Mouse (Mus musculus) adrenal gland, adult 8-10 months (tissue): Measurements from ENCODE around the gene Ovgp1. TPM values are rescaled to one million over a fixed set of nuclear protein-coding genes. Genes with fewer than 3 reads are reported as not detected.
A peak's percentile ranks its signal among the peaks of the same experiment; 100 is the strongest.
"Not testable (repeated sequence)": the region's sequence is repeated elsewhere in the genome, so short reads cannot be mapped to it uniquely, and the experiment has no call there.

Experiments used
- DNase-seq: peaks from one replicate; pipeline ENCODE4 v3.0.0; 2022
- total RNA-seq, 4 experiments: library from RNA; stranded (reverse); gene quantifications; 2 replicates each; pipeline ENCODE4 v1.2.4; 2022

Gene Ovgp1
- 1 to 10 TPM in 3 of 4 experiments, under 1 TPM in 1; 0.93 to 2.4 (median 1.6) TPM for total RNA-seq

DNA sequence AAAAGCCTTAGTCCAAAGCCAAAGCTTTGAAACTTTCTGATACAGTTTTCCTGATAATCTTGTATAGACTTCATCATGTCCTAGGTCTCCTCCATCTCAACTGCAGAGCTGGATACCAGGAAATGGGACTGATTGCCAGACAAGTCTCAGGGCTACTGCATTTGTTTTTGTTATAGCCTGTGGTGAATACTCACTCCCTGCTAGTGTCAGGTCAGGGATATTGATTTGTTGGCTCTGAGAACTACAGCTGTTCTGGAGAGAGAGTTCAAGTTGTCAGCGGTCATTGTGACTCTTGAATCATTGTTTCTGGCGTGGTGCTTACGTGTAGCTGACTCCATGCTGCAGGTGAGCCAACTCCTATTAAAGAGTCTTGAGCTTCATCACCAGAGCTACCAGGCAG is at the start of gene Ovgp1:
TSS of gene Ovgp1 (plus strand) at position 301 of the 400 bp plus-strand sequence.
- DNase-seq = no peak

DNA sequence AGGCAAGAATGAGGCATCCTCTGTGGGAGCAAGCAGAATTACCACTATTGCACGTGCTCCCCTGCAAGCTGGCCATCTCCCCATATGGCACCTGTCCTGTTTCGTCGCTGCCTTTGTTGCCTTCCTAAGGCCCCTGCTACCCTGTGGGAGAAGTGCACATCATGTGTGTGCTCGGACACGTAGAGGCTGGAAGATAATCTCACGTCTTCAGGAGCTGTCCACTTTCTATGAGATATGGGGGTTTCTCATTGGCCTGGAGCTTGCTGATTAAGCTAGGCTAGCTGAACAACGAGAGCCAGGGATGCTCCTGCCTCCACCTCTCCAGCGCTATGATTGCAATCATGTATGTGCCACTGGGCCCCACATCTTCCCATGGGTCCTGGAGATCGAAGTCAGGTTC is 48.9 kb upstream of the Ovgp1 start:
- no peak for DNase-seq

- no peak for DNase-seq
These were observed 45.8 kb upstream of the Ovgp1 start for GRCm38 (mm10) chr3:105927561-105928194.

- no peak for DNase-seq
These were observed 45.3 kb upstream of the Ovgp1 start for GRCm38 (mm10) chr3:105928195-105928569.

DNA sequence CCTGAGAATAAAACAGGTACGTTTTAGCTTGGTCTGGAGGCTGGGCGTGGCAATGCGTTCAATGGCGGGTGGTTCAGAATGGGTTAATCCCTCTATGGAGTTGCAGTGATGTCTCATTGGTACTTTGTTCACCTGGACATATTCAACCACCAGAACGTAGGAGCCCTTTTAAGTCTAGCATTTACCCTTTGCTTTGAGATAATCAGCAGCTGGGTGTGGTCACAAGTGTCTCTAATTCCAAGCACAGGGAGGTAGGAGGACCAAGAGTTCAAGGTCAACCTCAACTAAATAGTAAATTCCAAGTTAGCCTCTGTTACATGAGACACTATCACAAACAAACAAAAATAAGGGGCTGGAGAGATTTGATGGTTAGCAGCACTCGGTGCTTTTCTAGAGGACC is 44.7 kb upstream of the Ovgp1 start:
- no peak for DNase-seq

- DNase-seq = no peak
These were observed 43.7 kb upstream of the Ovgp1 start for GRCm38 (mm10) chr3:105929821-105930220.

- DNase-seq = no peak
These were observed 42.4 kb upstream of the Ovgp1 start for GRCm38 (mm10) chr3:105931095-105931494.

- DNase-seq = no peak
These were observed 41.1 kb upstream of the Ovgp1 start, which contains the start of gene I830077J02Rik for GRCm38 (mm10) chr3:105932240-105933071. I830077J02Rik (minus strand) TSS chr3:105932664.

DNA sequence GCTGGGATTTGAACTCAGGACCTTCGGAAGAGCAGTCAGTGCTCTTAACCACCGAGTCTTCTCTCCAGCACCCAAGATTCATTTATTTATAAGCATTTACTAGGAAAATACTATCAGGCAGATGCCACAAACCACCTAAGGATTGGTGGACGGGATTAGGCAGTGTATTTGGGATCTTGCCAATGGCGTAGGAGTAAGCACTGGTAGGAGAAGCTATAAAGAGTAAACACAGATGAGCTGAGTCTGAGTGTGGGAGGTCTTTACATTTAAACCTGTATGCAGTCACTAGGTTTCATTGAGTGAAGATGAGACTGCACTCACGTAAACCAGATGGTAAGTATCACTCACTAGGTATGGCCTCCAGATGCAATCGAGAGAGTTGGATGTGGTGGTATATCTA is 39.6 kb upstream of the Ovgp1 start:
- no peak for DNase-seq

GRCm38 (mm10) chr3:105935033-105935432 is 38.5 kb upstream of the Ovgp1 start:
- peak; percentile 24 for DNase-seq

DNA sequence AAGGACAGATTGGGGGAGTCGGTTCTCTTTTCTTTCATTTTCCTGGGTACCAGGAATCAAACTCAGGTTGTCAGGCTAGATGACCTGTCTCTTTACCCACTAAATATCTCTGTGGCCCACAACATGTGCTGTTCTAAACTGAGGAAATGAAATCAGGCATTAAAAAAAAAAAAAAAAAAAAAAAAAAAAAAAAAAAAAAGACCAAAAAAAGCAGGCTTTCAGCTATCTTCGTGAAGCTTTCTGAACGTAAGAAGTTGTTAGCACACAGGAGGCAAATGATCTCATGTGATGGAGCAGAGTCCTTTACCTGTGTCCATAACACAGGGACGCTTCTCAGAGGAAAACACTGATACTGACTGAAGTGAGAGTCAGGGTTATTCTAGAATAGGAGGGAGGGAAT is 37.4 kb upstream of the Ovgp1 start:
- no peak for DNase-seq

GRCm38 (mm10) chr3:105951348-105951747 is 22.2 kb upstream of the Ovgp1 start:
- no peak for DNase-seq

- no peak for DNase-seq
These were observed 16.3 kb upstream of the Ovgp1 start for GRCm38 (mm10) chr3:105957235-105957634.

- no peak for DNase-seq
These were observed 15.3 kb upstream of the Ovgp1 start for GRCm38 (mm10) chr3:105958204-105958603.

DNA sequence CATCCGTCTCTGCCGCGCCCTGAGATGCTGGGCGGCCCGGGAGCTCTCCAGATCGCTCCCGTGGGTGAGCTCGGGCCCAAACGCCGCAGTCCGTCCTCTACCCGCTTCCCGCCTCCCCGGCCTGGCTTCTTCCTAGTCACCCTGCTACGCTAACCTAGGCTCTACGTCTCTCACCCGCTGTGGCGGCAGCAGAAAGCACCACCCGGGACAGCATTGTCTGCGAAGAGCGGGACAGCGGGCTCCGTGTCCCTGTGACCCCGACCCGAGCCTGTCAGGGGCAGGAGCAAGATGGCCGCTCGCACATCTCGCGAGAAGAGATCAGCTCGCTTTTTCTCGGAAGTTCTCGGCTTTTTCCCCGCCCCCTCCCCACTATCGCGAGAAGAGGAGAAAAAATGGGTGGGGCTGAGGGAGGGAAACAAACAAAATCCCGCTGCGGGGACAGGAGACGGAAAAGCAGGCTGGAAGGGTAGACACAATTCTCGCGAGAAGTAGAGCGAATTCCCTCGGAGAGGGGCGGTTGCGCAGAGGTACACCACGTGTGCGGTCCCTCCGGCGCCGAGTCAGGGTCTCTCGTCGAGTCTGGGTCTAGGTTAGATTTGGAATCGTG is 14.4 kb upstream of the Ovgp1 start, which contains the start of gene Wdr77:
TSS of gene Wdr77 (plus strand) at position 396 of the 607 bp plus-strand sequence.
- DNase-seq = peak; percentile 96

- no peak for DNase-seq
These were observed 13.9 kb upstream of the Ovgp1 start for GRCm38 (mm10) chr3:105959585-105959984.

DNA sequence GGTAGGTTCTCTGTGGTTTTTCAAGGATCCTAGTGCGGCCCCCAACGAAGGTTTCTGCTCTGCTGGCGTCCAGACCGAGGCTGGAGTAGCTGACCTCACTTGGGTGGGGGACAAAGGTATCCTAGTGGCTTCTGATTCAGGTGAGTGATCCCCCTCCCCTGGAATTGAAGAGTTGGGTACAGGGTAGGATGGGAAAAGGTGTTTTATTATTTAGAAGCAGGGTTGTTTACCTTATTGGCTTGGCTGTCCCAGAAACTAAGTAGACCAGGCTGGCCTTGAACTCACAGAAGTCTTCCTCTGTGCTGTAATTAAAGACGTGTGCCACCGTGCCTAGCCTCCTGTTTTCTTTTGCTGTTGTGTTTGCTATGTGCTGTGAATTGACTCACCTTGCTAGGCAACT is 13.5 kb upstream of the Ovgp1 start, which contains the start of gene Atp5f1:
TSS of gene Atp5f1 (minus strand) at position 101 of the 400 bp plus-strand sequence.
- DNase-seq = no peak

GRCm38 (mm10) chr3:105960700-105961099 is 12.8 kb upstream of the Ovgp1 start:
- no peak for DNase-seq

DNA sequence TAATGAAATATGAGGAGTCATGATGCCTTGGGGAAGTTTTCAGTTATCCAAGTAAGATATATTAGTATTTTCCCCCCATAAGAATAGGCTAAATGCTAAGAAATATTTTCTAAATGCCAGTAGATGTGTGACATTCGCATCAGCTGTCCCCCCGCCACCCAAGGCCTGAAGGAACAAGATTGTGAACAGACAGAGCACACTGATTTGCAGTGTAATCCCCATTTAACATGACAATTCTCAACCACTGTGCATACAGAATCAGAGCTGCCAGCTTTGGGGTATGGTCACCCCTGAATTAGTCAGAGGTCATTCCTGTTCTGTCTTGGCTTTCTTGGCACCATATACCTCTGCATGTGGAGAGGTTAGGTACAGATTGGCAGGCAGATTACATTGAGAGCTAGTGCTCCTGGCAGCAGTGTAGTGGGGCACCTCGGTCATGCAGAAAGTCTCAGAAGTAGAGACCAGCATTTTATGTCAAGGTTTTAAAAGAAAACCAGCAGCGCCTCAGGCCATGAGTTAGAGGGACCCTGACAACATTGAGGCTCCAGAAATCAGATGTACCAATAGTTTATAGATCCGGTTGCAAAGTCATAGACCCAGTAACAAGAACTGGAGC is 1.6 kb upstream of the Ovgp1 start:
- no peak for DNase-seq

- no peak for DNase-seq
These were observed 663 bp downstream of the Ovgp1 start for GRCm38 (mm10) chr3:105974174-105974573.

DNA sequence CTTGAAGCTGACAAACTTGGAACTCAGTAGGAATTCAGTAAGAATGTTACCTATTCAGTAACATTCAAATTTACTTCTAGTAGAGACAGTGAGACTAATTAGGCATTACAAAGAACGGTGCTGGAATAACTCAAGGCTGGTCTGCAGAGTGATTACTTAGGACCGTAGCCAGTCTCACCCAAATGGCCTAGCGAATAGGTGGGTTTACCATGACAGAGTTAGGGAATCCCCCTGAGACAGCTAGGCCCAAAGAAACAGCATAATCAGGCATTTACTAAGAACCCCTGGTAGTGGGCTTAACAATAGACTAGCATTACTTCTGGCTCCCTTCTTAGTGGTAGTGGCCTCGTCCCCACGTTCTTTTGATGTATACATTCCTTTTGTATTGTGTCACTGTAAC is 16.1 kb downstream of the Ovgp1 start:
- DNase-seq = not testable (repeated sequence)

DNA sequence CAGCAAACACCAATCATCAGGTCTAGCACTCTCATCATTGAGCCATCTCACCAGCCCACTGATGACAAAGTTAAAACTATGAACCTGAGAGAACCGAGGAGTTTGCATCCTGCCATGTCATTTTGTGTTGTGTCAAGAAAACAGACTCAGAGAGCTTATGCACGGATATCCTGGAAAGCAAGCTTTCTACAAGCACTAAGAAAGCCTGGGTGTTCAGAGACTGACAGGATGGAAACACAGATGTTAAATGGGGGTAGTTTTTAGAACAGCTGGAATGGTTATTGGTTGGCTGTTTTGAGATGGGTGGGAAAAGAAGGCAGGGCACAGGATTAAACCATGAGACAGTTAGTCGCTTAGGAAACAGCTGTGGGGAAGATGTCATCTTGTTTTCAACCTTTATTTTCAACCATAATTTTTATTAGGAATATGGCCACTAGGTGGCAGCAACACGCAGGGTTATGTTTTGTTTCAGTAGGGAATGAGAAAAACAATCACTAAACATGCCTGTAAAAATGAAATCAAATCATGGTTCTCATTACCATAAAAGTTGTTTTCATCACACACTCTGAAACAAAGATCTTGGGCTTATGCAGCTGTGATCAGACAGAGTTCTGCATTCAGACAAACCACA is 18.3 kb downstream of the Ovgp1 start:
- DNase-seq = no peak
